Mouse (Mus musculus) G1E-ER4 (cell line): ENCODE results near the gene Rap1b. TPM values are rescaled to one million over a fixed set of nuclear protein-coding genes. Genes with fewer than 3 reads are reported as not detected.

Experiments
- GATA1 ChIP-seq: IDR thresholded peaks from one replicate; pipeline ENCODE4 v1.8.0; 2012; ENCODE audit warnings: low read length, inconsistent platforms
- polyA plus RNA-seq: library from polyadenylated mRNA; stranded (reverse); fragments of >175 nt; gene quantifications from 2 replicates; pipeline ENCODE4 v1.2.3, GENCODE M21; 2012

The Rap1b gene
- polyA plus RNA-seq, 1 experiment = 36.3 TPM

GRCm38 (mm10) chr10:117862014-117862580 is 16.3 kb upstream of the Rap1b start:
- TF ChIP-seq GATA1 = no peak

DNA sequence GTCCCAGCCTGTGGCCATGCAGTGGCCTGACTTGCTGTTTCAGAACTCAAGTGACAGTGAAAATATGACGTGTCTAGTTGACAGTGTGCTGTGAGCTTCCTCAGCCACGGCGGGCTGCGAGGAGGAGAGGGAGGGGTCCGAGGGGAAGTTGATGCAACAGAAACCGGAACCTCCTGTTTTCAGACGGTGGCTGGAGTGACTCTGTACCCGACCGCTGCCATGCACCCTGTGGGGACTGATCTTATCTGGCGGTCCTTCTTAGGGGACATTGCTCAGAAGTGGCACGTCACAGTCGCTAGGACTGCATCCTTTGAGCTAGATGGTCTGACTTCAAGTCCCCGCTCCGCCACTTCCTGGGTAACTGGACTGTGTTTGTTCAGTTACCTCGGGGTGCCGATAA is 15.1 kb upstream of the Rap1b start:
- TF ChIP-seq GATA1 = no peak

DNA sequence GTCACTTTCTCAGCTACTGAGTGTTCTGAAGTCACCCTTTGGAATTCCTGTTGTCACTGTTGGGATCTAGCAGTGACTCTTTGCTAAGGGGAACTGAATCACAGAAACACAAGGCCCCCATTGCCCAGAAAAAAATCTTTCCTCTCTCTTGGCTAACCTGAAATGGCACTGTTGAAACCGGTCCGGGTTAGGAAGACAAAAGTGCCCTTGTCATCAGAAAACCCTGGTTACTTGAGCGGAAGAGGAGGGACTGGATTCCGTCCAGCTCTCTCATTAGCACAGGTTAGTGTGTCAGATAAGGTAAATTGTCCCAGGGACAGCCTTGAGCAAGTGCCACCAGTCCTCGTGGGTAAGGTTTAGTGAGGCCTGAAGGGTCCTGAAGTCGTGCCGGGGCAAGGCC is 14.5 kb upstream of the Rap1b start:
- TF ChIP-seq GATA1 = no peak

GRCm38 (mm10) chr10:117859800-117860199 is 14.0 kb upstream of the Rap1b start:
- TF ChIP-seq GATA1 = no peak

DNA sequence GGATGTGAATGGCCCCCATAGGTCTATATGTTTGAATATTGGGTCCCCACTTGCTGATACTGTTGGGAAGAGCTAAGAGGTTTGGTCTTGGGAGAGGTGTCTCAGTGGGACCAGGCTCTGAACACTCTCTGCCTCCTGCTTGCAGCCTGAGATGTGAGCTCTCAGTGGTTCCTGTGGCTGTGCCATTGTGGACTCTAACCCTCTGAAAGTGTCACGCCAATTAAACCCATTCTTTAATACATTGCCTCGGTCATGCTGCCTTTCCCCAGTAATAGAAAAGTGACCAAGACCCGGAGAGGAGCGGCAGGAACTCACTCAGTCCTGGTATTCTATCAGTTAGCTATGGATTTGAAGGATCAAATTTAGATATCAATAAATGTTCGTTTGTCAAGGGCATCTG is 12.4 kb upstream of the Rap1b start:
- no peak for TF ChIP-seq GATA1

- no peak for TF ChIP-seq GATA1
These were observed 10.3 kb upstream of the Rap1b start for GRCm38 (mm10) chr10:117856001-117856720.

GRCm38 (mm10) chr10:117852648-117853192 is 6.9 kb upstream of the Rap1b start:
- TF ChIP-seq GATA1 = no peak

GRCm38 (mm10) chr10:117848981-117849380 is 3.1 kb upstream of the Rap1b start:
- TF ChIP-seq GATA1 = no peak

- TF ChIP-seq GATA1 = no peak
These were observed 961 bp upstream of the Rap1b start for GRCm38 (mm10) chr10:117846796-117847195.

DNA sequence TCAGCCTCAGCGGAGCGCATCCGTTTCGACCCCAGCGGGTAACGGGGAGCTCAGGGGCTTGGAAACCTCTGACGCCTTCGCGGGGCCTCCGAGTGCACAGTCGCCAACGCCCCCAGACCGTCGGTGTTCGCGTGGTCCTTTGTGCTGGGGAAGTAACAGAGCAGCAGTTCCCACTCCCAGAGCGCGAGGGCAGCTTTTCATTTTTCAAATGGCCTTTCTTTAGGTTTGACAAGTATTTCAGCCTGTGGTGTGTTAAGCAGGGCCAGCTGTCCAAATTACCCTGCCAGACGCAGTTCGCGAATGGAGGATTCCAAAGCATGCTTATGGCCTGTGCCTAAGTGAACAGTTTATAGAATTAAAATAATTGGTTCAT is 411 bp upstream of the Rap1b start:
- TF ChIP-seq GATA1 = no peak

DNA sequence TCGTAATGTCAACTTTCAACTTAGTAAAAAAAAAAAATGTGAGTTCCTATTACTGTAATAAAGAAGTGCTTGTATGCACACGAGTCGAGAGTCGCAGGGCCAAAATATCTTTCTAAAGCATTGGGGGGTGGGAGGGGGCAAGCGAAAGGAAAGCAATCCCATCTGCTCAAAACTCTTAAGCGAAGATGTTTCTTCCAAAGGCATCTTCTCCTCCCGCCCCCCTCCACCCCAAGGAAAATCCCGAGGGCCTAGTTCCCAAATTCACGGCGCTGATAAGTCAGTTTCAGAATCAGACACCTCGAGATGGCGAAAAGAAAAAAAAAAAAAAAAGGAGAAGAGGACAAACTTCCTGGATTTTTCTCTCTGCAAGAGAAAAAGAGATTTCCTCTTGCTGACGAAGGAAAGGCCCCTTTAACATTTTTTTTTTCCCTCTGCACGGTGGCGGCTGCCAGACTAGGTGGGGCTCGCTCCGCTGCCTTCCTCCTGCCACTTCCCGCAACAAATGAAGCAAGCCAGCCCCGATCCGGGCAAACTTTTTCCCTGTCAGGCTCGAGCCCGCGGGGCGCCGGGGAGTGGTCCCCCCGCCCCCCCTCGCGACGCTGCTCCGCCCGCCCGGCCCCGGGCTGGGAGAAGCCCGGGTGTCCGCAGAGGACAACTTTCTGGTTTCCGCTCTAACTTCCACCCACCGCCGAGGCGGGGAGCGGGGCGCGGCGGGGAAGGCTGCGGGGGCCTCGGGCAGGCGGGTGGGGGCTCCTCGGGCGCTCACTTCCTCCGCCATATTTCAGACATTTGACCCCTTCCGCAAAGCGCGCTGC is 846 bp downstream of the Rap1b start:
- TF ChIP-seq GATA1 = no peak

GRCm38 (mm10) chr10:117844279-117844678 is 1.6 kb downstream of the Rap1b start:
- TF ChIP-seq GATA1 = no peak

DNA sequence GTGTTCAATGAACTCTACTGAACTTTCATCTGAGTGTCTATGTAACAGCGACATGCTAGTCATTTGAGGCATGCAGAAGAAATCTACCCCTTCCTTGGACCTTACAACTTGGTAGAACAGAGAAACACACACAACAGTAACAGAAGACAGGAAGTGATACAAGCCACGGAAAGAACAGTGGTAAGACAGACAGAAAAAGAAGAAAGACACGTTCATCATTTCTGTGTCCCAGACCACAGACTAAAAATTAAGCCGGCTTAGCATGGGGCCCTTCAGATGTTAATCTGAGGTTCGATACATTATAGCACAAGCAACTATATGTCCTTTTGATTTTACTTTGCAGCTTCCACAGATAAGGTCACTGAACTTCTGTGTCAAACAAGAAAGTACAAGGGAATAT is 2.1 kb downstream of the Rap1b start:
- no peak for TF ChIP-seq GATA1

DNA sequence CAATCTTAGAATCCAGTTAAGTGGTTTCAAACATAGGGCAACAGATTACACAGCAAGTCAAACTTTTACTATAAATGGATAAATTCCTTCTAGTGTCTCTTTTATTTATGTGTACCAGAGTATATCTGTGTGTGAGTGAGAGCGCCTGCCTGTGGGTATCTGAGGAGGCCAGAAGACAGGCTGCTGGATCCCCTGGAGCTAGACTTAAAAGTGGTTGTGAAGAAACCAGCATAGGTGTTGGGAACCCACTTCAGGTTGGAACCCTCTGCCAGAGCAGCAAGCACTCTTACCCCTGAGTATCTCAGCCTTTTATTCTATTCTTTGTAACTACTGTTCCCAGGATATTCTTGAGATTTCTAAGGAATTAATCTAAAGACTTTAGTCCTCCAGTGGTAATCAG is 4.1 kb downstream of the Rap1b start:
- TF ChIP-seq GATA1 = no peak

DNA sequence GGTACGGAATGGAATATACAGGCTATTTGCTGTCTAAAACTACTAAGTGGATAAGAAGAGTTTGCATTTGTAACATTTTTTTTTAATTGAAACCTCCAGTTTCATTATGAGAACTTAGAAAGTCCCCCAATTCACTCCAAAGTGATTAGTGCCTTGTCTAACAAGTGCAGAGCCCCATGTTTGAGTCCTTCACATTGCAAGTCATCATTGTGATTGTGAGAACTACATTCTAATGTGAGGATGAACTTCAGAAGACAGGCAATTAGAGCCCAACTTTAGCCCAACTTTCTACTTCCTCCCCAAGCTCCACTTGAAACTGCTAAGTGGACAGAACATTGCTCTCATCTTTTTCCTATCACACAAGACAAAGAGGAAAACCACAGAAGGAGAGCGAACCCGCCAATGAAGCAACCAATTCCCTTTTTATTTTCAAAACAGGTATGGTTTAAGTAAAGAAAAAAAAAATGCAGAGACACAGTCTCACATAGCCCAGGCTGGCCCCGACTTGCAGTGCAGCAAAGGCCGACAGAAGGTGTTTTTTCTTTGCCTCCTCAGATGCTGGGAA is 5.3 kb downstream of the Rap1b start:
- TF ChIP-seq GATA1 = no peak

DNA sequence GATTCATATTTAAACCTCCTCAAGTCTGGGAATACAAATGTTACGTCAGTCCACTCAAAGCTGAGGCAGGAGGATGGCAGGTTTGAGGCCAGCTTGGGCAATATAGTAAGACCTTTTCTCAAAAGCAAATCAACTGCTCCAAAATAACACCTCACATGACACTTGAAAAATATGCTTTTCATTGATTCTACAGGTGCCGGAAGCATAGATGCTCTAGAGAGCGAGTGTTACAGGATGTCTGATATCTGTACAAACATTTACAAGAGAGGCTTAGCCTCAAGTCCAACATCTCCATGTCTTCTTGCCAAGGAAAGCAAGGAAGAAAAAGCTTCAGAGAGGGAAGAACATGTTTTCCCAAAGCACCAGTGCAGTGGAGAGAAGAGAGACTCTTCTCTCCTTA is 6.1 kb downstream of the Rap1b start:
- TF ChIP-seq GATA1 = no peak
